Mouse (Mus musculus): ENCODE data around the gene Trim27. TPM values are rescaled to one million over a fixed set of nuclear protein-coding genes. Genes with fewer than 3 reads are reported as not detected.

Gene Trim27
- polyA plus RNA-seq, 1 experiment from 2014 or later, result 174 TPM

- peak; percentile 84 for DNase-seq (ENCODE audit: low spot score)
These were observed 6.8 kb upstream of the Trim27 start for GRCm38 (mm10) chr13:21172241-21173027.

GRCm38 (mm10) chr13:21173072-21173471 is 6.2 kb upstream of the Trim27 start:
- DNase-seq (ENCODE audit: low spot score), result peak; percentile 34

- no peak for DNase-seq (ENCODE audit: low spot score)
These were observed 2.5 kb upstream of the Trim27 start for GRCm38 (mm10) chr13:21176733-21177132.

DNA sequence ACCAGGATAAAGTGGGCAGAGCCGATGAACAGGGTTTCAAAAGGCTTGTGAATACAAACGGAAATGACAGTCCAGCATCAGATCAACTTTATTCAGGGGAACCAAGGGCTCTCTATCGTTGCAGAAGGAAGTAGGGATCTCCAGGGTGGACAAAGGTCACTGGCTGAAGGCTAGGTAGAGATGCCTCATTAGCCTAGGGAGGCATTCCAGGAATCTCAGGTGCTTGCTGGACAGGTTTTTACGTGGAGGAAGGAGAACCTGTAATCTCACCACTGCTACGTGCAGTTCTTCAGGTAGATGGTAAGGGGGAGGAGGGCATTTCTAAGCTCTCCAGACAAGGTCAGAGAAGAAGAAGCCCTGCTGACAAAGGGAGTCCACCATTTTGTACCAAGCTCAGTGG is 1.6 kb upstream of the Trim27 start:
- no peak for DNase-seq (ENCODE audit: low spot score)

DNA sequence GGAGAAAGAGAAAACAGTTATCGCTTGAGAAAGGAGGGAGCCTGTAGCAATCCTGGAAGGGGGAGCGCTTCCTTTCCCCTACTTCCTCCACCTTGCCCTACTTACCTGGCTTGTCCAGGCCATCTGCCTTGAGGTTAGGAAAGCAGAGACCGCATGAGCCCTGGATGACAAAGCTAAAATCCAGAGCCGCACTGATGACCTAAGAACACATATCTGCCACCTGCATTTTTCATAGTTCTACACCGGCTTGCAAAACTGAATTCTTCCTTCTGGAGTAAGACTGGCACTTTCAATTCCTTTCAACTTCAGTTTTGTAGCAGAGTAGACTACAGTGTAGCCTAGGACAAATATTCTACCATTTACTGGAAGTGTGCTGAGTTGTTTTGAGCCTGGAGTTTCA is 881 bp upstream of the Trim27 start:
- DNase-seq (ENCODE audit: low spot score), result no peak

- peak; percentile 91 for DNase-seq (ENCODE audit: low spot score)
These were observed 692 bp downstream of the Trim27 start for GRCm38 (mm10) chr13:21179724-21180550.

GRCm38 (mm10) chr13:21180551-21181530 is 1.6 kb downstream of the Trim27 start:
- DNase-seq (ENCODE audit: low spot score), result peak; percentile 85

GRCm38 (mm10) chr13:21181996-21182395 is 2.8 kb downstream of the Trim27 start:
- DNase-seq (ENCODE audit: low spot score), result no peak

GRCm38 (mm10) chr13:21183066-21183465 is 3.8 kb downstream of the Trim27 start:
- DNase-seq (ENCODE audit: low spot score), result no peak

DNA sequence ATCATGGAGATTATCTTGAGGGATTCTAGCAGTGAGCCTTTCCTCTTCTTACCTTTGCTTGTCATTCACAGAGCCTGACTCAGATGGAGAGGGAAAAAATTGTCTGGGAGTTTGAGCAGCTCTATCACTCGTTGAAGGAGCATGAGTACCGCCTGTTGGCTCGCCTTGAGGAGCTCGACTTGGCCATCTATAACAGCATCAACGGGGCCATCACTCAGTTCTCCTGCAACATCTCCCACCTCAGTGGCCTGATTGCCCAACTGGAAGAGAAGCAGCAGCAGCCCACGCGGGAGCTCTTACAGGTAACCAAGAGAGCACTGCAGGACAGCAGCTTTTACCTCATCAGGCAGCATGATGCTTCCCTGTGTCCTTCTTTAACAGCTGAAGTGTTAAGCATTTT is 4.4 kb downstream of the Trim27 start:
- DNase-seq (ENCODE audit: low spot score), result no peak

DNA sequence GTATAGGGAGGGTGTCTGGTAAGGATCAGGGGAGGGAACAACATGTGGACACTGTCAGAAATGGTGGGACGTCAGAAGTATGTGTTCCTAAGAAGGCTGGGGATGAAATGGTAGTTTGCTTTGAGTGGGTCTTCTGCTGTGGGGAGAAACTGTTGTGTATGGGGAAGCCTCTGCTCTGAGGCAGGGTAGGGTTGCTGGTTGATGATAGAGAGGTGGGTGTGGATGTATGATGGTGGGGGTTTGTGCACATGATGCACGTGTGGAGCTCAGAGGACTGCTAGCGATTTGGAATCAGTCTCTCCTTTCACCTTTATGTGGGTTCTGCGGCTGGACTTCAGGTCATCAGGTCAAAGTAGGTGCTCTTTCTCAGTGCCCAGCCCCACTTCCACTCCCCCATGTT is 6.3 kb downstream of the Trim27 start:
- no peak for DNase-seq (ENCODE audit: low spot score)

DNA sequence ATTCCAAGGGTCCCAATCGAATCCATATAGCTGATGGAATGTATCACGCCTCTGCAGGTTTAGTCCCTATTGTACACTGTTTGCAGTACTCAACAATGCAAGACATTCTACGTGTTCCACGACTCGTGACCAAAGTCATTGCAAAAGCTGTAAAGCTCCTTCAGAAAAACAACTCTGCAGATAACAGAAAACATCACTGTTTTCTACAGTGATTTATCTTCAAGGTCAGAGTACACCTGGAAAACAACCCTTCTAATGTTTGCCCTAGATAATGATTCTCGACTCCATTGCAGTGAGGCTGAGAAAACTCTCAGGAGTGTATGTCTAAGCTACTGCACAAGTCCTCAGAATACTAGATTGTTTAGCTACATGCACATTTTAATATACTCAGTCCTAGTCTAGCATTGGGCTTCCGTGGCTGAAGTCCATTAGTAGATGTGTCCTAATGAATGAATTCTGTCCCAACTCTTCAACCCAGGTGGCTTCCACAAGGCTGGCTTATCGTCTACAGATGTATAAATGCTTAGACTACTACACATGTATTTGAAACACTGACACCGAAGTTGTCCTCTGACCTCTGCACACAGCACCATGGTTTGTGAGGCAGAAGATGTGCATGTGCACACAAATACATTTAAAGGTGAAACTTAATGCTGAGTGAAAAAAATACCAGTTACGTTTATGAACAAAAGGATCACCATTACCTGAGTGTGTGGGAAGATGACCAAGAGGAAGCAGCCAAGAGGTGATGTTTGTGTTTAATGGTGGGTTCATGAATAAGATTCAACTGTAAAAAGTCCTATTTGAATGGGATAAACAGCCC is 16.4 kb downstream of the Trim27 start:
- no peak for DNase-seq (ENCODE audit: low spot score)

DNA sequence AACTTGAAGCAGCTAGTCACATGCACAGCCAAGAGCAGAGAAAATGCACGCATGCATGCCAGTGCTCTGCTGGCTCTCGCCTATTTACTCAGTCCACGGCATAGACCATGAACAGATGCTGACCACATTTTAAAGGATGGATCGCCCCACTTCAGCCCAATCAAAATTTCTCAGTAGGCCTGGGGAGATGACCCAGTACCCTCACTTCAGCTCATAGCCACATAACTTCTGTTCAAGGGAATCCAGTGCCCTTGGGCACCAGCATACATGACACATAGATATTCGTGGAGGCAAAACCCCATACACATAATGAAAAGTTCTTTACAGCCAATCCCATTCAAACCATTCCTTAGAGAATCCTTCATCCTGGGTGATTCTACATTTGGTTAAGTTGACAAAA is 18.5 kb downstream of the Trim27 start:
- DNase-seq (ENCODE audit: low spot score), result no peak

- DNase-seq (ENCODE audit: low spot score), result no peak
These were observed 19.1 kb downstream of the Trim27 start for GRCm38 (mm10) chr13:21198313-21198712.

- DNase-seq (ENCODE audit: low spot score), result no peak
These were observed 20.1 kb downstream of the Trim27 start for GRCm38 (mm10) chr13:21199046-21200028.

DNA sequence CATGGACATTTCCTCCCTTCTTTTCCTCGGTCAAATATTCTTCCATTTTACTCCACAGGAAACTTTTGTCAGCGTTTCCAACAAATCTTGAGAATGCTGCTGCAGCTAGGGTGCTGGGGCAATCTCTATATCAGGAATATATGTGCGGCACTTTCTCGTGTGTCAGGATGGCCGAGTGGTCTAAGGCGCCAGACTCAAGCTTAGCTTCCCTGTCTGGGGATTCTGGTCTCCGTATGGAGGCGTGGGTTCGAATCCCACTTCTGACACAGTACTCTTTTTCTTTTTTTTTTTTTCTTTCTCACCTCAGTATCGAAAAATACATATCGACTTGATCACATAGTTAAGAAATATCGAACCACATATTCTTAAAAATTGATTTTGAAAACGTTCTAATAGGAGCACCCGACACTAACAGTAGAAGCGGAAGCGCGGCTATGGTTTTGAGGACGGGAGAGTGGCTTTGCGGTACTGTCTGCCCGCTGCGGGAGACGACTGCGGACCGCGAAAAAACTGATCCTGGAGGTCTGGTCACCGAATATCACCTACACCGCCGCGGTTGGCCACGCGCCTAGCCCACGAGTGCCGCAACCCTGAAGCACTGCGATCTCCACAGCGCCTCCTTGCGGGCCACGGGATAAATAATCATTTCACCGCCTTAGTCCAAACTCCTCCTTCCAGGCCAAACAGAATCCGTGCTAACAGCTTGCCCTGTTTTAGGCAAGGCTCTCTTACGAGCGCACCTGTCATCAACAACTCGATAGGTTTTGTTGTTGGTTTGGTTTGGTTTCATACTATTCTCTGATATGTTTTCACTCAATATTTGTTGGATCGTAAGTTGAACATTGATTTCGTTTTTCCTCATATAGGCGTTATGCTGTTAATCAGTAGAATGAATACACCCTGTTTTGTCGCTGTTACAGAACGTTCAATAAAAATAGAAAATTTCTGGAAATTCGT is 21.1 kb downstream of the Trim27 start:
- DNase-seq (ENCODE audit: low spot score), result peak; percentile 92

DNA sequence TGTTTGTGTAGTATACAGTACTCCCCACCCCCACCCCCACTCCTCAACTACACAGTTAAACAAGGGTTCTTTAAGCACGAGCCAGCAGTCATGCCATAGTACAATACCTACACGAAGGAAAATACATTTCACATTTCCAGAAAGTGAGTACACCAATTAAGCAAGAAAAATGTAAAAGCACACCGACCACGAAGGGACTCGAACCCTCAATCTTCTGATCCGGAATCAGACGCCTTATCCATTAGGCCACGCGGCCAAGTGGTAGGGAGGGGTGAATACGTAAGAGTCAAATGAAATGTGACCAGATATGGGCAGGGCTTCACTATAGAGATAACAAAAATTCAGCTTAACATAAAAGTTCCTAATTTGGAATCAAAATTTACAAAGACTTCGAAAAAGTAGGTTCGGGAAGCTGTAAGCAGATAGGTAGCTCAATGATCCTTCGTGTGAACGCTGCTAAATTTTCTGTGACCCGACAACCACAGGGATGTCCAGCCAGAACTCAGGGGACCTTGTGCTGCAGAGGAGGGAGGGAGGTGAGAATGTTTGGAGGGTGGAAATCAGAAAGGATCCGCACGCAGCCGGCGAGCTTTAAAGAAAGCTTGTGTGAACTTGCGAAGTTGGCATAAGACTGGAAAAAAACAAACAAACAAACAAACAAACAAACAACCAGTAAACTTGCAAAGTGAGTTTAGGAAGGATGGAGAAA is 36.2 kb downstream of the Trim27 start:
- peak; percentile 68 for DNase-seq (ENCODE audit: low spot score)

All from thymus, postnatal 0 days (tissue).